Mouse (Mus musculus) liver, embryonic 14.5 days (tissue): ENCODE data around the gene Ssr2.

Source experiments
- CTCF ChIP-seq: IDR thresholded peaks from 2 replicates; pipeline ENCODE4 v1.5.1; 2016; ENCODE audit warnings: antibody characterized with exemption, low read depth, control low read depth
- EP300 ChIP-seq: IDR thresholded peaks from 2 replicates; pipeline ENCODE4 v1.6.1; 2016; ENCODE audit warnings: antibody characterized with exemption, low read depth

DNA sequence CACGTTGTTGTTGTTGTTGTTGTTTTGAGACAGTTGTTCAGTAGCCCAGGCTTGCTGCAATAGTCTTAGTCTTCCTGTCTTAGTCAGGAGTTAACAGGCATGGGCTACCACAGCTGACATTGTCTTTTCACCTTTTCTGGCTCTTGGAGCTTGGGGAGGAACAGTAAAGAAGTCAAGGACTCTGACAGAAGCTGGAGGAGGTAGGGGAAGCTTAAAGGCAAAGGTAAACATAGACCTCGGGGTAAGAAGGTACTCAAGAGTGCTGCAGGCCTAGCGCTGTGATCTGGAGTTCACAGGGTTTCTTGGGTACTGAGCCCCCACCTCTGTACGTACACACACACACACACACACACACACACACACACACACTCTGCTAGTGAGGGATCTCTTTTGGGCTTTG, 53.1 kb downstream of the Ssr2 start:
- no peak for TF ChIP-seq CTCF
- TF ChIP-seq EP300, result no peak
